Mouse (Mus musculus): ENCODE measurements around the gene Ankrd22. TPM values are rescaled to one million over a fixed set of nuclear protein-coding genes. Genes with fewer than 3 reads are reported as not detected.

Gene Ankrd22
- polyA plus RNA-seq (2012; fragmentation: generic; extraction: Trizol), result not detected
- long read RNA-seq, experiment 1, result 0 reads
- long read RNA-seq, experiment 2, result 0 reads

- no peaks in the 10 kb centered on the region for H3K79me2 ChIP-seq (ENCODE audit: control insufficient read depth, insufficient read depth)
- TF ChIP-seq MYOD1 (IDR thresholded peaks at IDR 0.05; ENCODE audit: control insufficient read depth, insufficient read length, low read depth) (no peak), MYOG (IDR thresholded peaks at IDR 0.05; ENCODE audit: control insufficient read depth, extremely low read depth, insufficient read length) (no peak), CEBPB (IDR thresholded peaks at IDR 0.05; ENCODE audit: low read depth) (no peak), USF1 (IDR thresholded peaks at IDR 0.05; ENCODE audit: low read depth) (no peak), CTCF (IDR thresholded peaks at IDR 0.05; ENCODE audit: control insufficient read depth, insufficient read depth, insufficient read length) (no peak)
- H3K4me3 ChIP-seq (ENCODE audit: insufficient read depth, poor library complexity, severe bottlenecking), result no peak within 1 kb of the TSS
Observed at GRCm38 (mm10) chr19:34165891-34166290, at the start of gene Ankrd22. TSS of gene Ankrd22 (minus strand) at chr19:34166053.

GRCm38 (mm10) chr19:34214136-34214535 is 48.3 kb upstream of the Ankrd22 start:
- H3K27me3 ChIP-seq (ENCODE audit: control insufficient read depth, insufficient read depth, insufficient read length), result no peaks in the 10 kb centered on the region
- peaks cover 47% of the 10 kb centered on the region for H3K79me2 ChIP-seq (ENCODE audit: control insufficient read depth, insufficient read depth)
- peaks cover 16% of the 10 kb centered on the region for H3K79me3 ChIP-seq (ENCODE audit: low read depth)
- TF ChIP-seq CEBPB (IDR thresholded peaks at IDR 0.05; ENCODE audit: low read depth) (no peak), MYOD1 (IDR thresholded peaks at IDR 0.05; ENCODE audit: control insufficient read depth, insufficient read length, low read depth) (no peak), USF1 (IDR thresholded peaks at IDR 0.05; ENCODE audit: low read depth) (no peak), FOSL1 (IDR thresholded peaks at IDR 0.05; ENCODE audit: insufficient read depth, low read length, poor library complexity, severe bottlenecking) (no peak), CTCF (IDR thresholded peaks at IDR 0.05; ENCODE audit: control insufficient read depth, insufficient read depth, insufficient read length) (no peak), MYOG (IDR thresholded peaks at IDR 0.05; ENCODE audit: control insufficient read depth, extremely low read depth, insufficient read length) (no peak), MAX (IDR thresholded peaks at IDR 0.05) (no peak)
- H3K4me3 ChIP-seq (ENCODE audit: insufficient read depth, poor library complexity, severe bottlenecking), result no peak overlapping the region
- no peak overlapping the region for H3ac ChIP-seq (ENCODE audit: control insufficient read depth, insufficient read length, low read depth)
- H3K36me3 ChIP-seq (ENCODE audit: control insufficient read depth, insufficient read depth), result no peaks in the 10 kb centered on the region

More at GRCm38 (mm10) chr19:34165891-34166290, at the start of gene Ankrd22:
- H3K36me3 ChIP-seq (ENCODE audit: control insufficient read depth, insufficient read depth), result no peaks in the 10 kb centered on the region
- no peak within 1 kb of the TSS for H3ac ChIP-seq (ENCODE audit: control insufficient read depth, insufficient read length, low read depth)
- H3K27me3 ChIP-seq (ENCODE audit: control insufficient read depth, insufficient read depth, insufficient read length), result no peaks in the 10 kb centered on the region
- H3K79me3 ChIP-seq (ENCODE audit: low read depth), result no peaks in the 10 kb centered on the region

- H3K79me2 ChIP-seq (ENCODE audit: control insufficient read depth, insufficient read depth), result peaks cover 55% of the 10 kb centered on the region
- H3ac ChIP-seq (ENCODE audit: control insufficient read depth, insufficient read length, low read depth), result no peak overlapping the region
- no peaks in the 10 kb centered on the region for H3K36me3 ChIP-seq (ENCODE audit: control insufficient read depth, insufficient read depth)
- no peak for TF ChIP-seq CEBPB (IDR thresholded peaks at IDR 0.05; ENCODE audit: low read depth)
- no peak for TF ChIP-seq MYOD1 (IDR thresholded peaks at IDR 0.05; ENCODE audit: control insufficient read depth, insufficient read length, low read depth)
- no peak for TF ChIP-seq FOSL1 (IDR thresholded peaks at IDR 0.05; ENCODE audit: insufficient read depth, low read length, poor library complexity, severe bottlenecking)
- no peak for TF ChIP-seq USF1 (IDR thresholded peaks at IDR 0.05; ENCODE audit: low read depth)
- no peak for TF ChIP-seq MAX (IDR thresholded peaks at IDR 0.05)
- no peak for TF ChIP-seq CTCF (IDR thresholded peaks at IDR 0.05; ENCODE audit: control insufficient read depth, insufficient read depth, insufficient read length)
- H3K27me3 ChIP-seq (ENCODE audit: control insufficient read depth, insufficient read depth, insufficient read length), result no peaks in the 10 kb centered on the region
- H3K4me3 ChIP-seq (ENCODE audit: insufficient read depth, poor library complexity, severe bottlenecking), result no peak overlapping the region
- peaks cover 16% of the 10 kb centered on the region for H3K79me3 ChIP-seq (ENCODE audit: low read depth)
Observed at GRCm38 (mm10) chr19:34213251-34213645, 47.4 kb upstream of the Ankrd22 start.

GRCm38 (mm10) chr19:34212489-34213250 is 46.8 kb upstream of the Ankrd22 start:
- Histone ChIP-seq H3K79me2 (ENCODE audit: control insufficient read depth, insufficient read depth) (peaks cover 61% of the 10 kb centered on the region), H3K4me3 (ENCODE audit: insufficient read depth, poor library complexity, severe bottlenecking) (no peak overlapping the region), H3ac (ENCODE audit: control insufficient read depth, insufficient read length, low read depth) (no peak overlapping the region), H3K36me3 (ENCODE audit: control insufficient read depth, insufficient read depth) (no peaks in the 10 kb centered on the region), H3K27me3 (ENCODE audit: control insufficient read depth, insufficient read depth, insufficient read length) (no peaks in the 10 kb centered on the region), H3K79me3 (ENCODE audit: low read depth) (peaks cover 18% of the 10 kb centered on the region)
- TF ChIP-seq MAX (IDR thresholded peaks at IDR 0.05) (no peak), FOSL1 (IDR thresholded peaks at IDR 0.05; ENCODE audit: insufficient read depth, low read length, poor library complexity, severe bottlenecking) (no peak), USF1 (IDR thresholded peaks at IDR 0.05; ENCODE audit: low read depth) (no peak), CEBPB (IDR thresholded peaks at IDR 0.05; ENCODE audit: low read depth) (no peak), MYOG (IDR thresholded peaks at IDR 0.05; ENCODE audit: control insufficient read depth, extremely low read depth, insufficient read length) (no peak), MYOD1 (IDR thresholded peaks at IDR 0.05; ENCODE audit: control insufficient read depth, insufficient read length, low read depth) (no peak), CTCF (IDR thresholded peaks at IDR 0.05; ENCODE audit: control insufficient read depth, insufficient read depth, insufficient read length) (no peak)

- H3K79me3 ChIP-seq (ENCODE audit: low read depth), result peaks cover 22% of the 10 kb centered on the region
Observed at GRCm38 (mm10) chr19:34210841-34211240, 45.0 kb upstream of the Ankrd22 start.

More at GRCm38 (mm10) chr19:34210841-34211240, 45.0 kb upstream of the Ankrd22 start:
- no peaks in the 10 kb centered on the region for H3K27me3 ChIP-seq (ENCODE audit: control insufficient read depth, insufficient read depth, insufficient read length)
- H3K4me3 ChIP-seq (ENCODE audit: insufficient read depth, poor library complexity, severe bottlenecking), result no peak overlapping the region
- peaks cover 74% of the 10 kb centered on the region for H3K79me2 ChIP-seq (ENCODE audit: control insufficient read depth, insufficient read depth)
- no peaks in the 10 kb centered on the region for H3K36me3 ChIP-seq (ENCODE audit: control insufficient read depth, insufficient read depth)
- no peak overlapping the region for H3ac ChIP-seq (ENCODE audit: control insufficient read depth, insufficient read length, low read depth)
- no peak for TF ChIP-seq CTCF (IDR thresholded peaks at IDR 0.05; ENCODE audit: control insufficient read depth, insufficient read depth, insufficient read length)
- TF ChIP-seq MYOD1 (IDR thresholded peaks at IDR 0.05; ENCODE audit: control insufficient read depth, insufficient read length, low read depth), result no peak
- no peak for TF ChIP-seq MYOG (IDR thresholded peaks at IDR 0.05; ENCODE audit: control insufficient read depth, extremely low read depth, insufficient read length)
- TF ChIP-seq MAX (IDR thresholded peaks at IDR 0.05), result no peak
- no peak for TF ChIP-seq CEBPB (IDR thresholded peaks at IDR 0.05; ENCODE audit: low read depth)
- TF ChIP-seq FOSL1 (IDR thresholded peaks at IDR 0.05; ENCODE audit: insufficient read depth, low read length, poor library complexity, severe bottlenecking), result no peak
- no peak for TF ChIP-seq USF1 (IDR thresholded peaks at IDR 0.05; ENCODE audit: low read depth)
